In the genomic region with DNA sequence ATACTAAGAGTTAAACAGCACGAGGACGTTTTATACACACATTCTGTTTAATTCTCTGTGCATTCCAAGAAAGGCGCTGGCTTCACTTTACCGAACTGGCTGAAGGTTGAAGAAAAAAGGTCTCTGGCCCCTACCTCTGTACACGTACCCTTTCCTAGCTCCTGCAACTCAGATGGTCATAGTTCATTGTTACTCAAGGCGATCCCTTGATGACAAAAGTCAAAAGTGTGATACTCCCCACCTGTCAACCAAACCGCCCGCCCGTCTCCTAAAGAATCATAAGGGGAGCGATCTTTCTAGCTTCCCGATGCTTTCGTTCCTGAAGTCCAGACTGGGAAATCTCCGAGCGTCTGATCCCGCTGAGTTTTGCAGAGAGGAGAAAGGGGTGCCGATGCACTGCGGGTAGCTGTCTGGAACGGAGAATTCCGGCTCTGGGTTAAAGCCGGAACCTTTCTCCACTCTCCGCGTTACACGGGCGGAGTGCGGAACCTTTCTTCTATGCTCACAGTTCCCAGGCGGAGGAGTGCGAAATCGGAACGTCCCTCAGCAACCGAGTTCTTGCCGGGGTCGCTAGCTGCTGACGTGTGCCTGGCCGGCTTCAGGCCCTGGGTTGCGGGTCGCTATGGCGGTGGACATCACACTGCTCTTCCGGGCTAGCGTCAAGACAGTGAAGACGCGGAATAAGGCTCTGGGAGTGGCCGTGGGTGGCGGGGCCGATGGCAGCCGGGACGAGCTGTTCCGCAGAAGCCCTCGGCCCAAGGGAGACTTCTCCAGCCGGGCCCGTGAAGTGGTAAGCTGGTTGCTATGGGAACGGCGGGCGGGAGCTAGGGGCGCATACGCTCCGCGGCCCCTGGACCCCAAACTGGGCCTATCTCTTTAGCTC, we compare ENCODE assay signal across 8 mouse cellular contexts. TPM values are rescaled to one million over a fixed set of nuclear protein-coding genes. Genes with fewer than 3 reads are reported as not detected.
DNase-seq lines count a peak whose midpoint lies in the region; ATAC-seq lines count a peak whose summit lies in the region.

A gene (plus strand): TSS at position 33 of the 883 bp plus-strand sequence.

- H3K36me3 ChIP-seq in forebrain, embryonic 14.5 days (ENCODE audit: control insufficient read depth, insufficient read depth, low read length) = no peaks in the 10 kb centered on the region
- H3K36me3 ChIP-seq in neural tube, embryonic 15.5 days = no peaks in the 10 kb centered on the region

- under 1% methylated on average over 57 of the region's 57 CpGs for WGBS in forebrain, embryonic 14.5 days
- WGBS in neural tube, embryonic 15.5 days = under 1% methylated on average over 57 of the region's 57 CpGs

- peak; percentile 92 for DNase-seq in ES-CJ7 (ENCODE audit: low read depth, low spot score)
- DNase-seq in cerebellum, adult 11 months = peak; percentile 77
- peak; percentile 95 for DNase-seq in forebrain, embryonic 14.5 days (ENCODE audit: low spot score)
- DNase-seq in heart, postnatal 14 days = peak; percentile 82 to 90
- peak; percentile 90 for DNase-seq in layer of hippocampus, adult 11-12 months (ENCODE audit: low spot score)
- DNase-seq in lung, adult 18-20 months = peak; percentile 85 to 88
- DNase-seq in testis, postnatal 14 days (ENCODE audit: low spot score) = peak; percentile 90

- intact Hi-C loops in heart, postnatal 14 days (cut with DNase I) = no loop called here

- H3K4me2 ChIP-seq in forebrain, embryonic 14.5 days (ENCODE audit: low read length) = peak within 1 kb of the TSS; percentile 87
- peak within 1 kb of the TSS; percentile 79 for H3K4me2 ChIP-seq in neural tube, embryonic 15.5 days

- H3K9me3 ChIP-seq in forebrain, embryonic 14.5 days (replicated peaks; ENCODE audit: control insufficient read depth, low read length) = no peaks in the 10 kb centered on the region
- no peaks in the 10 kb centered on the region for H3K9me3 ChIP-seq in neural tube, embryonic 15.5 days (replicated peaks)

- H3K4me1 ChIP-seq in forebrain, embryonic 14.5 days (ENCODE audit: control insufficient read depth, insufficient read depth, low read length) = peaks cover 10% of the 10 kb centered on the region; the same call in 1 of the 2 replicates
- H3K4me1 ChIP-seq in neural tube, embryonic 15.5 days = peaks cover 19% of the 10 kb centered on the region

- H3K27me3 ChIP-seq in forebrain, embryonic 14.5 days (replicated peaks; ENCODE audit: control insufficient read depth, insufficient read depth, low read length) = no peaks in the 10 kb centered on the region
- 0 out of 2 replicates have a peak, but pooled peaks cover 4% of the 10 kb centered on the region for H3K27me3 ChIP-seq in neural tube, embryonic 15.5 days (replicated peaks)

- H3K9ac ChIP-seq in forebrain, embryonic 14.5 days (ENCODE audit: low read length) = peak within 1 kb of the TSS; percentile 78
- H3K9ac ChIP-seq in neural tube, embryonic 15.5 days (replicated peaks) = peak within 1 kb of the TSS; percentile 87

- H3K27ac ChIP-seq in forebrain, embryonic 14.5 days (ENCODE audit: low read depth, low read length) = no peak within 1 kb of the TSS
- H3K27ac ChIP-seq in neural tube, embryonic 15.5 days (replicated peaks) = peak within 1 kb of the TSS; percentile 86

- H3K4me3 ChIP-seq in forebrain, embryonic 14.5 days (ENCODE audit: low read depth, low read length) = peak within 1 kb of the TSS; percentile 83
- peak within 1 kb of the TSS; percentile 99 for H3K4me3 ChIP-seq in neural tube, embryonic 15.5 days (replicated peaks)

- ATAC-seq in forebrain, embryonic 14.5 days = peak; percentile 97
- ATAC-seq in neural tube, embryonic 15.5 days (ENCODE audit: low FRiP score) = peak; percentile 98

RNA-seq across cellular contexts. Expression of the gene that starts here (rescaled TPM):
- polyA plus RNA-seq in forebrain, embryonic 14.5 days (2014; fragmentation: Nextera tagmentation; extraction: Ambion mirVana) = 39.6 and 45.0 TPM in 2 replicates
- 10 to 100 TPM; 17.0 to 17.7 TPM for total RNA-seq in heart, postnatal 14 days (2021)
- 35.0 and 37.1 TPM in 2 replicates for polyA plus RNA-seq in neural tube, embryonic 15.5 days (2015; fragmentation: Nextera tagmentation; extraction: Ambion mirVana)
